Mouse (Mus musculus) heart, embryonic 11.5 days (tissue): ENCODE results near the gene Slc12a8. TPM values are rescaled to one million over a fixed set of nuclear protein-coding genes. Genes with fewer than 3 reads are reported as not detected.
A peak's percentile ranks its signal among the peaks of the same experiment; 100 is the strongest.

ENCODE experiments used
- ATAC-seq: fragments of 200-750 bp; cut with Nextera tagmentation; replicated peaks from 2 replicates; pipeline ENCODE4 v1.8.0; 2017; ENCODE audit warnings: moderate library complexity; ENCODE audit not compliant: insufficient number of reproducible peaks, low FRiP score, low TSS enrichment
- H3K27ac ChIP-seq: fragments of 300-500 bp; sonication (generic); 2 replicates; pipeline ENCODE4 v1.5.1; 2014; ENCODE audit warnings: mild to moderate bottlenecking, low read depth, low read length
- H3K27me3 ChIP-seq: fragments of 300-500 bp; sonication (generic); 2 replicates; pipeline ENCODE4 v1.6.1; 2014; ENCODE audit warnings: mild to moderate bottlenecking, low read length, mixed read lengths; ENCODE audit not compliant: control insufficient read depth, insufficient read depth
- H3K36me3 ChIP-seq: fragments of 300-500 bp; sonication (generic); 2 replicates; pipeline ENCODE4 v1.6.1; 2014; ENCODE audit warnings: mild to moderate bottlenecking, low read length, moderate library complexity, mixed read lengths; ENCODE audit not compliant: control insufficient read depth, insufficient read depth
- H3K4me1 ChIP-seq: fragments of 300-500 bp; sonication (generic); 2 replicates; pipeline ENCODE4 v1.6.1; 2014; ENCODE audit warnings: low read length; ENCODE audit not compliant: control insufficient read depth, insufficient read depth
- H3K4me2 ChIP-seq: fragments of 300-500 bp; sonication (generic); 2 replicates; pipeline ENCODE4 v1.6.1; 2014; ENCODE audit warnings: mild to moderate bottlenecking, moderate library complexity
- H3K4me3 ChIP-seq: fragments of 300-500 bp; sonication (generic); 2 replicates; pipeline ENCODE4 v1.5.1; 2014; ENCODE audit warnings: low read depth, low read length
- H3K9ac ChIP-seq: fragments of 300-500 bp; sonication (generic); 2 replicates; pipeline ENCODE4 v1.6.1; 2014; ENCODE audit warnings: mild to moderate bottlenecking, low read depth, low read length, moderate library complexity
- H3K9me3 ChIP-seq: fragments of 300-500 bp; sonication (generic); replicated peaks from 2 replicates; pipeline ENCODE4 v1.6.1; 2016; ENCODE audit warnings: low read length; ENCODE audit not compliant: control insufficient read depth
- WGBS: fragments of 180-500 bp; shearing (Covaris S2); extraction: QIAGEN DNeasy Blood & Tissue Kit; methylation state at CpG from one replicate; pipeline ENCODE4 v1.1.7; 2014; ENCODE audit not compliant: insufficient replicate concordance; 5-methylcytosine and 5-hydroxymethylcytosine counted together
- polyA plus RNA-seq: library from polyadenylated mRNA; unstranded; fragments of >200 nt; fragmentation: Nextera tagmentation; extraction: Ambion mirVana; gene quantifications from 2 replicates; pipeline ENCODE4 v1.2.1, GENCODE M21; 2014

Gene Slc12a8
- polyA plus RNA-seq, 1 experiment from 2014 or later = 2.0 TPM

DNA sequence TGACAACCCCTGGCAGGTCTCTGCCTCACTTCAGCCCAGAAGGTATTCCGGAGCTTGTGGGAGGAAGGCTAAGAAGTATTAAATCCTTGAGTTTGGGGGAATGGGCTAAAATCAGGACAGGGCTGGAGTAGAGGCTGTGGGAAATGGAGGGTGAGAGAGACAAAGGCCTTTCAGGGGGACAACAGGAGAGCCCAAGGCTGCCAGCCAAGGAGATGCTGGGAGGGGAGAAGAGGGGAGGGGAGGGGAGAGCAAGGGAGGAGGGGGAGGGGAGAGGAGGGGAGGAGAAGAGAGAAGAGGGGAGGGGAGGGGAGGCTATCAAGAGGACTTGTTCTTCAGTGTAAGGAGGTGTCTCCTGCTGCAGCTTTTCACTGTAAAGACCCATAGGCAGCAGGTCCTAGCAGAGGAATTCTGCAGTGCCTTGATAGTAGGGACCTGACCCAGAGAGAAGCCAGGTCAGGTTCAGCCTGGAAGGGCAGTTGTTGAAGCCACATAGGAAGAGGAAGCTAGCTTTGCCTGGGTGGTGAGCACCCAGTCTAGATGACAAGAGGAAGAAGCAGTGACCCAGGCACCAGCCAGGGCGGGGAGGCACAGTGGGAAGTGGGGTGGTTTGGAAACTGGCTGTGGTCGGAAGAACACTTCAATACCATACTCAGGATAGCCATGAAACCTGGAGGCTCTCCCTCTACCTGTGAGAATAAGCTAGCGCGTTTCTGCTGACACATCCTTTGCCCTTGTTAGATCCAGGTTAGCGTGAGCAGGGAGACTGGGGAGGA is 174.0 kb downstream of the Slc12a8 start:
- Histone ChIP-seq H3K27me3 (no peaks in the 10 kb centered on the region), H3K4me2 (no peak overlapping the region), H3K36me3 (no peaks in the 10 kb centered on the region), H3K4me1 (peaks cover 42% of the 10 kb centered on the region), H3K9me3 (no peaks in the 10 kb centered on the region), H3K4me3 (no peak overlapping the region), H3K27ac (no peak overlapping the region), H3K9ac (no peak overlapping the region)
- WGBS = 76% methylated on average over 6 of the region's 6 CpGs
- ATAC-seq = no peak

DNA sequence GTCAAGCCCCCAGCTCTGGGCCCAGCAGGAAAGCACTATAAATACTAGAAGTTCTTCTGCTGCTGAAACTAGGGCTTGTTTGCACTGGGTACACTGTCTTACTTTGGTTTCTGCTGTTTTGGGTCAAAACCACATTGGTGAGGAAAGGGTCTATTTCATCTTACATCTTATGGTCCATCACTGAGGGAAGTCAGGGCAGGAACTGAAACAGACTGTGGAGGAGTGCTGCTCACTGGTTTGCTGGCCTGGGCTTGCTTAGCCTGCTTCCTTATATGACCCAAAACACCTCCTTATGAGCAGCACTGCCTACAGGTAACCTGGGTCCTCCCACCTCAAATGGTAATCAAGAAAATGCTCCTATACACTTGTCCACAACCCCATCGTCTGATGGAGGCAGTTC is 176.4 kb downstream of the Slc12a8 start:
- H3K4me1 ChIP-seq = peaks cover 43% of the 10 kb centered on the region
- no peak overlapping the region for H3K9ac ChIP-seq
- 92% methylated on average over 1 of the region's 1 CpGs for WGBS

DNA sequence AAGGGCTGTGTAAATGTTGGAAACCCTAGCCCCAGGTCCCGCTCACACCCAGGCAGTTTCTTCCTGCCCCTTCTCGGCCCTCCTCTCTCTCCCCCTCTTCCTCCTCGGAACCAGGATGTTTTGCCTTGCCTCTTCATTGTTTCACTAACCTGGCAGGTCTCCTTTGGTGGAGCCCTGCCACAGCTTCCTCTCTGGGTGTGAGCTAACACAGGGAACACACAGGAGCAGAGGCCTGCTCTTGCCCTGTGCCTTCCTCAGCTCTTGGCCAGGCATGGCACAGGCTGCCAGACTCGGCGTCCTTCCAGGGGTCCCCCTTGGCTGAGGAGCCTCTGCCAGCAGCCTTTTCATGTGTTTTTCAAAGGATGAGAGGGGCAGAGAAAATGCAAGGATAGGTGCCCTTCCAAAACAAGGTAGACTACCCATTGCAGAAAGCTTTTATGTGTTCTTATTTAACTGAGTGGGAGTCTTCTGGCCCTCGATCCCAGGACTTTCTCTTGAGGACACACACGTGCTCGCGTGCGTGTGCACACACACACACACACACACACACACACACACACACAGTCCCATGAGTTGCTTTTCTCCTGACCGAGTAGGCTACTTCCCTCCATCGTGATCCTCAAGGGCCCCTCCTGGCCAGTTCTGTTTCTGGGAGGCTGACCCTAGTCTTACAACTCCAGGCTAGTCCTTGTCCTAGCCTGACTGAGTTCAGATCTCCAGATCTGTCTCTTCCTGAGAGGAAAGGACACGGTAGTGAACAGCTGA is 179.9 kb downstream of the Slc12a8 start:
- Histone ChIP-seq H3K9ac (no peak overlapping the region), H3K4me2 (no peak overlapping the region), H3K4me1 (peaks cover 28% of the 10 kb centered on the region), H3K9me3 (no peaks in the 10 kb centered on the region), H3K4me3 (no peak overlapping the region), H3K36me3 (0 out of 2 replicates have a peak, but pooled peaks cover 2% of the 10 kb centered on the region), H3K27me3 (no peaks in the 10 kb centered on the region), H3K27ac (peak overlapping the region; percentile 64)
- 68% methylated on average over 13 of the region's 13 CpGs for WGBS
- ATAC-seq = 0 out of 2 replicates have a peak, but pooled peaks have one; percentile 25

More for the DNA sequence above, 176.4 kb downstream of the Slc12a8 start:
- H3K4me3 ChIP-seq = no peak overlapping the region
- no peaks in the 10 kb centered on the region for H3K9me3 ChIP-seq
- no peak for ATAC-seq
- no peaks in the 10 kb centered on the region for H3K36me3 ChIP-seq
- no peaks in the 10 kb centered on the region for H3K27me3 ChIP-seq
- H3K27ac ChIP-seq = no peak overlapping the region
- no peak overlapping the region for H3K4me2 ChIP-seq

DNA sequence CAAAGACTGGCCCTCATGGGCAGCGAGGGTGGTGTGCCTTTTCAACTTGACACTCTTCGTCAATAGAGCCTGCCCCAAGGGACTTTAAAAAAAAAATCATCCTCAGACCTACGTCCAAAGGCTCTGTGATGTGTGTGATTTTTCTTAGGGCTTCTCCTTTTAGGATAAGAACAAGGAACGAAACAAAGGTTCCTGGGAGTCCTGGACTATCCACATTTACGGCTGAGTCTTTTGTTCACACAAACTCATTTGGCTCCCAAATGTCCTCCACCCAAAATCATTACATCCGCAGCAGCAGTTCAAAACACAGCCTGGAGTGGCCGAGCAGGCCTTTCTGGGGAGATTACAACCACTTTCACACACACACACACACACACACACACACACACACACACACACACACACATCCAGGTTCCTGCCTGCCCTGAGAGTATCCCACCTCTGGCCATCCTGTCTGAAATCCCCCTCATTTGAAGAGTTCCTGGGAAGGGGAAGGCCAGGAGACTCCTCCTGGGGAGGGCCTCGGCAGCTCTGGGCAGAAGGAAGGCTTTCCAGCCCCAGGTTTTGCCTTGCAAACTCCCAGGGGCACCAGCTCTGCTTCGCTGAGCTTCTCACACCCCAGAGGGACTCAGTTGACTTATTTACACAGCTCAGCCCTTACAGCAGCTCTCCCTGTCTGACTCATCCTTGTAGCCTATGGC is 180.6 kb downstream of the Slc12a8 start:
- Histone ChIP-seq H3K27me3 (no peaks in the 10 kb centered on the region), H3K36me3 (0 out of 2 replicates have a peak, but pooled peaks cover 2% of the 10 kb centered on the region), H3K4me3 (no peak overlapping the region), H3K27ac (peak overlapping the region; percentile 64), H3K4me1 (peaks cover 28% of the 10 kb centered on the region), H3K9ac (0 out of 2 replicates have a peak overlapping the region, but pooled peaks have one; percentile 10), H3K9me3 (no peaks in the 10 kb centered on the region), H3K4me2 (no peak overlapping the region)
- WGBS = 54% methylated on average over 9 of the region's 9 CpGs
- ATAC-seq = no peak

DNA sequence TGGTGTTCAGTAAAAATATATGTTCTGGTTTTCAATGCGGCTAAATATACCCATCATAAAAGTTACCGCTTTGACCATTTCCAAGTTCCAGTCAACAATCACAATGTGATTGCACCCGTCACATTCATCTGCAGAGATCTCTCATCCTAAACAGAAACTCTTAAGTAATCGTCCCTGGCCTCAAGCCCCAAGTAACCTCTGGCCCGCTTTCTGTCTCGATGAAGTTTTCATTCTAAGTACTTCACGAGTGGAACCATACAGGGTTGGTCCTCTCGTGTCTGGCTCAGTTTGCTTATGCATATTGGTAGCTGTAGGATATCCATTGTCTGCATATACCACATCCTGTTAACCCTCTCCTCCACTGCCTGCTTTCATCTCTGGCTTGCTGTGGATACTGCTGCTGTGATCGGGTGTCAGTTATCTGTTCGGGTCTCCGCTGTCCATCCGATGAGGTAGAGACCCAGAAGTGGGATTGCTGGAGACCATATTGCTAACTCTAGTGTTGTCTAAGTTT is 181.2 kb downstream of the Slc12a8 start:
- peak overlapping the region; percentile 46; the same call in 1 of the 2 replicates for H3K27ac ChIP-seq
- no peaks in the 10 kb centered on the region for H3K9me3 ChIP-seq
- 69% methylated on average over 12 of the region's 12 CpGs for WGBS
- 0 out of 2 replicates have a peak, but pooled peaks cover 2% of the 10 kb centered on the region for H3K36me3 ChIP-seq
- ATAC-seq = no peak
- no peak overlapping the region for H3K4me2 ChIP-seq
- H3K4me1 ChIP-seq = peaks cover 28% of the 10 kb centered on the region
- no peak overlapping the region for H3K4me3 ChIP-seq
- H3K9ac ChIP-seq = 0 out of 2 replicates have a peak overlapping the region, but pooled peaks have one; percentile 10
- H3K27me3 ChIP-seq = no peaks in the 10 kb centered on the region

DNA sequence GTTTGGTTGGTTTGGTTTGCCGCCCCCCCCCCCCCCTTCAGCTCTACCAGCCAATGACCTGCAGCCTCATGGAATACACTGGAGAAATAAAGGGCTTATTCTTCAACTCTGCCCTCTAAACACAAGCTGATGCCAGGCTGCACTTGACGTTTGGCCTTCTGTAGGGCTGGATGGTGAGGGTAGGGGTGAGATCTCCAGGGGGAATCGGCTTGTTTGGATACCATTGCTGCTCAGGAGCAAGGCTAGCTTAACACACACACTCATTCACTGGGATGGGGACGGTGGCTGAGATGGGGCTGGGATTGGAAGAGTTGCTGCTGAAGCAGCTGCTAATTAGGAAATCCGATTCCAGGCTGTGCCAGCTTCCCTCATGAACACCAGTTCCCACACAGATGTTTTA is 183.5 kb downstream of the Slc12a8 start:
- no peak overlapping the region for H3K4me3 ChIP-seq
- H3K27ac ChIP-seq = no peak overlapping the region
- ATAC-seq = no peak
- H3K9me3 ChIP-seq = no peaks in the 10 kb centered on the region
- WGBS = 64% methylated on average over 5 of the region's 5 CpGs
- H3K9ac ChIP-seq = no peak overlapping the region
- no peaks in the 10 kb centered on the region for H3K27me3 ChIP-seq
- 0 out of 2 replicates have a peak, but pooled peaks cover 2% of the 10 kb centered on the region for H3K36me3 ChIP-seq
- no peak overlapping the region for H3K4me2 ChIP-seq
- H3K4me1 ChIP-seq = peaks cover 40% of the 10 kb centered on the region

DNA sequence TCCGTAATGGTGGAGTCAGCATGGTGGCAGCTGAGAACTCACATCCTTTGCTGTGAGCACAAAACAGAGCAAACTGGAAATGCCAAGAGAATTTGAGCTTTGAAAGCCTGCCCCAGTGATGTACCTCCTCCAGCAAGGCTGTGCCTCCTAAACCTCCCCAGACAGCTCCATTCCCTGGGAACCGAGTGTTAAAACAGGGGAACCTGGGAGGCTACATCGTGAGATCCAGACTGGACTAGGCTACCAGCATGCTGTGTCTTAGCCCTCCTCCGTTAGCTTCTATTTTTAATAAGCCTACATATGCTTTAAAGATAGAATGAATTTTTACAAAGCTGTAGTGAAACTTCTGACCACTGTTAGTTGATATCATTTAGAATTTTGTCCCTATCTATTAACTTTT is 184.7 kb downstream of the Slc12a8 start:
- no peak for ATAC-seq
- H3K27me3 ChIP-seq = no peaks in the 10 kb centered on the region
- 0 out of 2 replicates have a peak, but pooled peaks cover 2% of the 10 kb centered on the region for H3K36me3 ChIP-seq
- peaks cover 34% of the 10 kb centered on the region for H3K4me1 ChIP-seq
- WGBS = 76% methylated on average over 4 of the region's 4 CpGs
- H3K9me3 ChIP-seq = no peaks in the 10 kb centered on the region
- no peak overlapping the region for H3K9ac ChIP-seq
- H3K4me2 ChIP-seq = no peak overlapping the region
- no peak overlapping the region for H3K27ac ChIP-seq
- H3K4me3 ChIP-seq = no peak overlapping the region

DNA sequence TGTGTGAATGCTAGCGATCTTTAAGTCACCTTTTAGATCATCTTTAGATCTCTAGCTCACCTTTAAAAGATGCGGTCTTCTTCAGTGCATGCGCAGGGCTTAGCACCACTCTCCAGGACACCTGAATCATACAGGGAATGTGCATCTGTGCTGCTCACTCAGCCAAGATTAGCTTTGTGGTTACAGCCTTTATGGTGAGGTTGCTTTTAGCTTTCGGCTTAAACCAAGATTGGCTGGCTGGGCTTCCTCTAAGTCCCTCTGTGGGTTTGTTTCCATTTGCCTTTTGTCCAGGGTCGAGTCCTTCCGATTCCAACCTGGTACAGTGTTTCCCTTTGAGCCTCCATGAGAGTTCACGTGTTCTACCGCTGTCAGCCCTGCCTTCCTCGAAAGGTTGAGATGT is 187.2 kb downstream of the Slc12a8 start:
- H3K4me3 ChIP-seq = no peak overlapping the region
- no peak overlapping the region for H3K4me2 ChIP-seq
- no peaks in the 10 kb centered on the region for H3K9me3 ChIP-seq
- ATAC-seq = no peak
- no peaks in the 10 kb centered on the region for H3K27me3 ChIP-seq
- 69% methylated on average over 9 of the region's 9 CpGs for WGBS
- peaks cover 6% of the 10 kb centered on the region; the same call in 1 of the 2 replicates for H3K36me3 ChIP-seq
- peak overlapping the region; percentile 70 for H3K27ac ChIP-seq
- H3K4me1 ChIP-seq = peaks cover 20% of the 10 kb centered on the region
- H3K9ac ChIP-seq = no peak overlapping the region
